Mouse (Mus musculus) C2C12 (cell line): ENCODE measurements around the gene Cacng5.

ENCODE experiments used
- CEBPB ChIP-seq: IDR thresholded peaks from one replicate; pipeline ENCODE4 v1.6.1; 2011; ENCODE audit warnings: low read depth, mild to moderate bottlenecking, control low read depth, moderate library complexity
- CTCF ChIP-seq: IDR thresholded peaks from one replicate; pipeline ENCODE4 v1.5.1; 2011; ENCODE audit not compliant: control insufficient read depth, insufficient read depth, insufficient read length
- FOSL1 ChIP-seq: IDR thresholded peaks from one replicate; pipeline ENCODE4 v1.8.0; 2011; ENCODE audit warnings: mild to moderate bottlenecking, low read length; ENCODE audit not compliant: poor library complexity, insufficient read depth, severe bottlenecking
- MAX ChIP-seq: IDR thresholded peaks from one replicate; pipeline ENCODE4 v1.6.1; 2011; ENCODE audit warnings: mild to moderate bottlenecking, control low read depth
- MYOD1 ChIP-seq: IDR thresholded peaks from one replicate; pipeline ENCODE4 v1.6.1; 2011; ENCODE audit warnings: low read depth; ENCODE audit not compliant: control insufficient read depth, insufficient read length
- USF1 ChIP-seq: IDR thresholded peaks from one replicate; pipeline ENCODE4 v1.6.1; 2011; ENCODE audit warnings: low read depth, mild to moderate bottlenecking, control low read depth, moderate library complexity

DNA sequence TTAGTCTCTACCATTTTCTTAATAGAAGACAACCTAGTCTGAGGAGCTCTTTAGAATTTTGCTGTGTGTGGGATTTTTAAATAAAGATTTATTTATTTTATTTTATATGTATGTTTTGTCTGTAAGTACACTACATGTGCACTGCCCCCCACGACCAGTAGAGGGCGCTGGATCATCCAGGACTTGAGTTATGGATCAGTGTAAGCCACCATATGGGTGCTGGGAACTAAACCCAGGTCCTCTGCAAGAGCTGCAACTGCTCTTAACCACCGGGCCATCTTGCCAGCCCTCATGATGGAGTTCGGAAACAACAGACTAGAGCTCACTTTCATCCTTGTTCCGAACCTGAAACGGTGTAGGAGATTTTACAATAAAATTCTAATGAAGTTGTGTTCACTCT, 42.1 kb downstream of the Cacng5 start:
- TF ChIP-seq CTCF (no peak), MYOD1 (no peak), MAX (no peak), FOSL1 (no peak), USF1 (no peak), CEBPB (no peak)
